Mouse (Mus musculus) G1E (cell line): Measurements from ENCODE around the gene Rbm24. TPM values are rescaled to one million over a fixed set of nuclear protein-coding genes. Genes with fewer than 3 reads are reported as not detected.

Experiments used
- ATAC-seq: 2 replicates; pipeline ENCODE4 v1.8.0; 2016; ENCODE audit warnings: mild to moderate bottlenecking; ENCODE audit not compliant: insufficient number of reproducible peaks, poor library complexity, low FRiP score, severe bottlenecking; ENCODE audit errors: extremely low read depth
- DNase-seq: peaks from one replicate; pipeline ENCODE4 v3.0.0; 2012; ENCODE audit warnings: low spot score
- H3K27me3 ChIP-seq: 2 replicates; pipeline ENCODE4 v1.6.1; 2012; ENCODE audit warnings: mild to moderate bottlenecking, low read length, inconsistent platforms; ENCODE audit not compliant: insufficient read depth
- H3K36me3 ChIP-seq: replicated peaks from 2 replicates; pipeline ENCODE3; 2012; ENCODE audit warnings: mild to moderate bottlenecking, inconsistent platforms
- H3K4me1 ChIP-seq: 2 replicates; pipeline ENCODE4 v1.6.1; 2012; ENCODE audit warnings: low read depth, low read length, inconsistent platforms, mixed read lengths; ENCODE audit not compliant: insufficient read depth
- H3K4me3 ChIP-seq: 2 replicates; pipeline ENCODE4 v1.5.1; 2012; ENCODE audit warnings: low read depth, mild to moderate bottlenecking, inconsistent platforms, low read length, moderate library complexity, mixed read lengths
- H3K9me3 ChIP-seq: replicated peaks from 2 replicates; pipeline ENCODE4 v1.6.1; 2012; ENCODE audit warnings: inconsistent platforms
- CTCF ChIP-seq: IDR thresholded peaks from 2 replicates; pipeline ENCODE4 v1.5.1; 2012; ENCODE audit warnings: low read depth, low read length, inconsistent platforms, mixed read lengths
- GATA1 ChIP-seq: IDR thresholded peaks from 2 replicates; pipeline ENCODE4 v1.6.1; 2012; ENCODE audit warnings: borderline replicate concordance, low read length, inconsistent platforms, mixed read lengths
- POLR2AphosphoS5 ChIP-seq: IDR thresholded peaks from 2 replicates; pipeline ENCODE4 v1.6.1; 2012; ENCODE audit warnings: low read depth, low read length, inconsistent platforms; ENCODE audit not compliant: insufficient replicate concordance
- TAL1 ChIP-seq: conservative IDR thresholded peaks from 2 replicates; pipeline ENCODE4 v1.6.1; 2012; ENCODE audit warnings: low read depth, low read length, inconsistent platforms, mixed read lengths
- polyA plus RNA-seq: library from polyadenylated mRNA; stranded (reverse); fragments of >175 nt; gene quantifications from 2 replicates; pipeline ENCODE4 v1.2.3, GENCODE M21; 2012
- total RNA-seq, 2 experiments: library from RNA; stranded (forward) in 1 of 2; stranded (reverse) in 1 of 2; fragments of 200-1000 nt in 1 of 2; fragments of >200 nt in 1 of 2; fragmentation: Nextera tagmentation in 1 of 2; gene quantifications; 2 replicates each; pipeline ENCODE4 v1.2.3; 2014 to 2017

Rbm24 gene
- total and polyA plus RNA-seq, 3 experiments, result 0.11 TPM; not detected in 2

- Histone ChIP-seq H3K4me1 (no peaks in the 10 kb centered on the region), H3K27me3 (peaks cover 3% of the 10 kb centered on the region; the same call in 1 of the 2 replicates), H3K4me3 (no peak overlapping the region), H3K36me3 (no peaks in the 10 kb centered on the region), H3K9me3 (no peaks in the 10 kb centered on the region)
- no peak for DNase-seq
- ATAC-seq, result no peak
- TF ChIP-seq TAL1, result no peak
- no peak for TF ChIP-seq GATA1
Observed at GRCm38 (mm10) chr13:46468251-46468650, 50.0 kb downstream of the Rbm24 start.

- no peak overlapping the region for H3K4me3 ChIP-seq
- peaks cover 3% of the 10 kb centered on the region; the same call in 1 of the 2 replicates for H3K27me3 ChIP-seq
- no peaks in the 10 kb centered on the region for H3K36me3 ChIP-seq
- no peaks in the 10 kb centered on the region for H3K9me3 ChIP-seq
- H3K4me1 ChIP-seq, result no peaks in the 10 kb centered on the region
- TF ChIP-seq CTCF, result no peak
- no peak for TF ChIP-seq POLR2AphosphoS5
- TF ChIP-seq GATA1, result no peak
- TF ChIP-seq TAL1, result no peak
- no peak for DNase-seq
- no peak for ATAC-seq
Observed at GRCm38 (mm10) chr13:46469536-46469935, 51.3 kb downstream of the Rbm24 start.

Other genes starting within 250 kb of the Rbm24 start
- gene Stmnd1, start 144.7 kb upstream of the Rbm24 start, total RNA-seq (2014; fragmentation: Nextera tagmentation), result not detected in 2 replicates
- gene Stmnd1, start 144.7 kb upstream of the Rbm24 start, total RNA-seq (2017), result not detected in 2 replicates
- gene Stmnd1, start 144.7 kb upstream of the Rbm24 start, polyA plus RNA-seq, result not detected in 2 replicates
- gene Cap2, start 83.4 kb downstream of the Rbm24 start, total RNA-seq (2014; fragmentation: Nextera tagmentation), result not detected in 2 replicates
- gene Cap2, start 83.4 kb downstream of the Rbm24 start, total RNA-seq (2017), result 0.05 TPM in 1 of 2 replicates, not detected in the other
- gene Cap2, start 83.4 kb downstream of the Rbm24 start, polyA plus RNA-seq, result not detected in 2 replicates